Mouse (Mus musculus): Measurements from ENCODE around the gene Nme9. TPM values are rescaled to one million over a fixed set of nuclear protein-coding genes. Genes with fewer than 3 reads are reported as not detected.
A peak's percentile ranks its signal among the peaks of the same experiment; 100 is the strongest.

The Nme9 gene
- polyA plus RNA-seq, 1 experiment, result 0.56 TPM

DNA sequence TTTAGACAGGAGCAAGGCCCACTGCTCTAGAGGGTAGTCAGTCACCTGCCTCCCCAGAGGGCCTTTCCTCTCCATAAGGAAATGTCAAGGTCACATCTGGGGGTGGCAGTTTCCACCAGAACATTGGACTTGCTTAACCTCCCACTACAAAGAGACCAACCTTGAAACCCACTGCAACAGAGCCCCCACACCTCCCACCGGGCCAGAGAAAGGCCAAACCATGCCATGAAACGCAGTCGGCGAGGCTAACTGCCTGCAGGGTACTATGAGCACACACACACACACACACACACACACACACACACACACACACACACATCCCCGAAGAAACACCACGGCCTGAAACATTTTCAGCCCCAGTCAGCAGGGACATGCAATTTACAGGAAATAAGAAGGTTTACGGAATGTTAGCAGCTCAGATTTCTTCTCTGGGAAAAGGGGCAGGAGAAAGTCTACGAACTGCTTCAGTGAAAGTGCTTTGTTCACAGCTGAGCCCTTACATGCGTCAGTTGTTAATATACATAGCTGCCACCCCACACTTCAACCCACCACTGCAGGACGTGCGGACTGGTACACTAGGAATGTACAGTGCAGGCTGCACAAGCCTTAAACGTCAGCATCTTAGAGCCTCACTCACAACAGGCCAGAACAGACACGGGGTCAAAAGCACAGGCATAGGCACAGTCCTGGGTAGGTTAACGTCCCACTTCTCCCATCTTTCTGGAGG is 16.2 kb upstream of the Nme9 start:
- TF ChIP-seq POLR2A (IDR thresholded peaks at IDR 0.05; ENCODE audit: extremely low read depth, insufficient read depth, low read length) (peak; percentile 94), CTCF (IDR thresholded peaks at IDR 0.05; ENCODE audit: extremely low read depth, insufficient read depth, low read length) (no peak)
- peaks cover 14% of the 10 kb centered on the region for H3K4me1 ChIP-seq (ENCODE audit: control insufficient read depth, insufficient read depth, low read length)
- H3K27ac ChIP-seq (ENCODE audit: insufficient read depth, low read length), result peak overlapping the region; percentile 88
- peak overlapping the region; percentile 94 for H3K4me3 ChIP-seq (ENCODE audit: insufficient read depth, low read length)

DNA sequence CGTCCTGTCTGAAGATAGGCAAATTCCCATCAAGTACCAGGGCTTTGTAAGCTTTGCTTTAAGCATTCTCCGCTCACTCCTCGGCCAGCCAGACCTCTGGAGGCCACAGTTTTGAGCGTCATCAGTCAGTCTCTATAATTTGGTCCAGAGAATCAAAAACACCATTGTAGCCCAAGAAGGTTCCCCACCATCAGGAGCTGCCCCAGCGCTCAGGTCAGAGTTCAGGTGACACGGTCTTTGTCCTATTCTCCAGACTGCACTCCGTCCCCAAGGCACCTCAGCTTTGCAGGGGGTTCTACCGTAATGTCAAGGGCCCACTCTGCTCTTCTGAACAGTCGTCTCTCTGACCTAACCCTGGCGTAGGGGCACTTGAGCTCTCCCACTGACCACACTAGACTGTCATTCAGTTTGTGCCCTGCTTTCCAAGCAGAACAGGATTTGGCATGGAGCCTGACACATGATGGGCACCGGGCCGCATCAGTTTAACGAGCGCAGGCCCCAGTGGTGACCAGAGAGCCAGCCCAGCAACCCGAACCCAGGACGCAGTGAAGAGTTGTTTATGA is 15.6 kb upstream of the Nme9 start:
- no peak for TF ChIP-seq CTCF (IDR thresholded peaks at IDR 0.05; ENCODE audit: extremely low read depth, insufficient read depth, low read length)
- no peak for TF ChIP-seq POLR2A (IDR thresholded peaks at IDR 0.05; ENCODE audit: extremely low read depth, insufficient read depth, low read length)
- Histone ChIP-seq H3K27ac (ENCODE audit: insufficient read depth, low read length) (peak overlapping the region; percentile 88), H3K4me3 (ENCODE audit: insufficient read depth, low read length) (peak overlapping the region; percentile 94), H3K4me1 (ENCODE audit: control insufficient read depth, insufficient read depth, low read length) (peaks cover 12% of the 10 kb centered on the region)

DNA sequence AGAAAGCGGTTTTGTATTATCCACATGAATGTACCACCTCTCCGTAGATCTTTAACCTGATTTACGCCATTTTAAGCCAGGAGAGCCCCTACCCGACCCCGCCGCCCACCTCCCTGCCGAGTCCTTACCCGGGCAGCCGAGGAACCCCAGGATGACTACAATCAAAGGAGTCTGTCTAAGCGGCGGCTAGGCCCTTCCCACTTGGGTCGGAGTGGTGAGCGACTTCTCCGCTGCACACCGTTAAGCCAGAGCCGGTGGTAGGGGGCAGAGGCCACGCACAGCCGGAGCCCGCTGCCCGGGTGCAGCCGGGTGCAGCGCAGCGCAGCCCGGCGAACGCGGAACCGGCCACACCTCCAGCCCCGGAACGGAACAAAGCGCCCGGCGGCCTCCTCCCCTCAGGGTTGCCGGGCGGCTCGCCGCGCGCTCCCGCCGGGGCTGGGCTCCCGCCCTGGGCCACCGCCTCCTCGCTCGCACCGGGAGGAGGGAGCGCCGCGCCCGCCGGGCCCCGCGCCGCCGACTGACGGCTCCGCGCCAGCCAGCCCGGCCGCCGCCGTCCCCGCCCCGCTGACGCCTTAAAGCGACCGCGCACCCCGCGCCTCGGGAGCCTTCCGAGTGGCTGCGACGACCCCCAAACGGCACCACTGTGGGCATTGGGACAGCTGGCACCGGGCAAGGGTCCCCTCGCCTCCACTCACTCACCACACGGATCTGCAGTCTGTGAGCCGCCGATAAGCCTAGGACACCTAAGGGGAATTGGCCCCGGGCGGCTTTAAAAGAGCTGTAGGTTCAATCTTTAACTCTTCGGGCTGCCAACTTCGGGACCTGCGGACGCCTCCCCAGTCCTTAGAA is 14.9 kb upstream of the Nme9 start:
- Histone ChIP-seq H3K4me1 (ENCODE audit: control insufficient read depth, insufficient read depth, low read length) (peaks cover 12% of the 10 kb centered on the region), H3K4me3 (ENCODE audit: insufficient read depth, low read length) (peak overlapping the region; percentile 94), H3K27ac (ENCODE audit: insufficient read depth, low read length) (peak overlapping the region; percentile 88)
- no peak for TF ChIP-seq CTCF (IDR thresholded peaks at IDR 0.05; ENCODE audit: extremely low read depth, insufficient read depth, low read length)
- no peak for TF ChIP-seq POLR2A (IDR thresholded peaks at IDR 0.05; ENCODE audit: extremely low read depth, insufficient read depth, low read length)

DNA sequence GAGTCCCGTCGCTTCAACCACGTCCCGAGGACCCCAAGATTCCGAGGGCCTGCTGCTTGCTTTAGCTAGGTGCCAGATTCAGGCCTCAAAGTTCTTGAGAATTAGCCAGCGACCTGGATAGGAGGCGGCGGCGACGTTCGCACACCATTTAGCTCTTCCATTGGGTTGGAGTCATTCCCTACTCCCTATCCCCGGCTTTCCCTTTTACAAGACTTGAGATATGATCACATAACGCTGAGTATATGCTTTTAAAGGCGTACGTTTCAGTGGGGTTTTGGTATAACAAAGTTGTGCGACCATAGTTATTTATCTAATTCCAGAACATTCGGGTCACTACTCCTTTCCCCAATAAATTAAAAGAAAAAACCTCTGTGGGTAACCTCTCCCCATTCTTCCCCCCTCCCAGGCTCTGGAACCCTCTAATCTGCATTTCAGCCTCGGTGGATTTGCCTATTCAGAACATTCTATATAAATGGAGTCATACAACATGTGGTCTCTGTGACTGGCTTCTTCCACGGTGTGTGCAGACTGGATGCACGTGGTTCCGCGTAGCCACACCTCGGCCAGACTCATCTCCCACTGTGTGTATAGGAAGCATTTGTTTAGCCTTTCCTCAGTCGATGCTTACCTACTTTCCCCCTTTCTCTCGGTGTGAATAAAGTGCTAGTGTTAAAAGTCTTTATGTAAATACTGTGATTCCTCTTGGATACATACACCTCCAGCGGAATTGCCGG is 14.1 kb upstream of the Nme9 start, which contains the start of gene Mras:
Mras (minus strand) TSS at position 351 of the 734 bp plus-strand sequence.
- peak within 1 kb of the TSS; percentile 88 for H3K27ac ChIP-seq (ENCODE audit: insufficient read depth, low read length)
- TF ChIP-seq POLR2A (IDR thresholded peaks at IDR 0.05; ENCODE audit: extremely low read depth, insufficient read depth, low read length), result 0 out of 2 replicates have a peak, but pooled peaks have one; percentile 18
- TF ChIP-seq CTCF (IDR thresholded peaks at IDR 0.05; ENCODE audit: extremely low read depth, insufficient read depth, low read length), result no peak
- peaks cover 17% of the 10 kb centered on the region for H3K4me1 ChIP-seq (ENCODE audit: control insufficient read depth, insufficient read depth, low read length)
- H3K4me3 ChIP-seq (ENCODE audit: insufficient read depth, low read length), result peak within 1 kb of the TSS; percentile 94

DNA sequence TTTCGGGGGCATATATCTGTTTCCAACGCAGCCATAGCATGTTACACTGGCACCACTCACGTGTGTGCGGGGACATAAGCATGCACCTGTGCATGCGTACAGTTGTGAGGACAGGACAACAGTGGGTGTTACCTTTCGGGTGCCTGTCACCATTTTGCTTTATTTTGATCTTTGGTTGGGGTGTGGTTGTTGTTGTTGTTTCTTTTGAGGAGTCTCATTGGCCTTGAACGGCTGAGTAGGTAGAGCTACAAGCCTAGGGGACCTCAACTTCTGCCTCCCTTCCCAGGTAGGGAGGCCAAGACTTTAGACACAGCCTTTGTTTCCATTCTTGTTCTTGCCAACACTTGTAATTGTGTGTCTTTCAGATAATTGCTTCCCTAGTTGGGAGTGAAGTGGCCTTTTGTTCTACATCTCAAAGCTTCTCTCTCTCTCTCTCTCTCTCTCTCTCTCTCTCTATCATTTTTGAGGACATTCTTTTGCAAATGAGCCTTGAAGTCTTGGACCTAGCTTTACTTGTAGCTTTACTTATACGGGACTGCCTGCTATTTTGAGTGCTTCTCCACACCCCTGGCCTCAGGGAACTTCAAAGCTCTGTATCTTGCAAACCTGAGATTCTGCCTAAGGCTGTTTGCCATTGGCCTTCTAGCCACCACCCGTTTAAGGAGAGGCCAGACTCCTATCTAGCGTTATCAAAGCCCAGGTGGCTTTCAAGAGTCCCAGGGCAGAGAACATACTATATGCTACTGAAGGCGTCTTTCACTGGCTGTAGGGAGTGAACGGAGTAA is 13.3 kb upstream of the Nme9 start:
- H3K27ac ChIP-seq (ENCODE audit: insufficient read depth, low read length), result no peak overlapping the region
- H3K4me1 ChIP-seq (ENCODE audit: control insufficient read depth, insufficient read depth, low read length), result peaks cover 17% of the 10 kb centered on the region
- H3K4me3 ChIP-seq (ENCODE audit: insufficient read depth, low read length), result 0 out of 2 replicates have a peak overlapping the region, but pooled peaks have one; percentile 94
- TF ChIP-seq CTCF (IDR thresholded peaks at IDR 0.05; ENCODE audit: extremely low read depth, insufficient read depth, low read length) (no peak), POLR2A (IDR thresholded peaks at IDR 0.05; ENCODE audit: extremely low read depth, insufficient read depth, low read length) (no peak)

DNA sequence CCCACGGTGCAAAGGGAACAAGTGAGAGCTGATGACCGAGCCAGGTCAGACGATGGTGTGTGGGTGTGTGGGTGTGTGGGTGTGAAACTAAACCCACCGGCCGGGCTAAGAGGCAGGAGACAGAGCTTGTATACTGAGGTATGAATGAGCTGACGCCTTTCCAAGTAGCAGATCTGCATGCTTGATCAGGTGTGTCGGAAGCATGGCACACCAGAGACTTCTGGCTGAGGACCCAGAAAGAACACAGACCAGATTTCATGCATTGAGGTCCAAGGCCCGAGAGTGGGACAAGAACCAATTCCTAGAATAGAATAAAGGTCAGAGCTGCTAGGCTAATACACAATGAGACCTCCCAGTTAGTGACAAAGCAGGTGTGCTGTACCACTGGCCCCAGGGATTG is 12.2 kb upstream of the Nme9 start:
- TF ChIP-seq POLR2A (IDR thresholded peaks at IDR 0.05; ENCODE audit: extremely low read depth, insufficient read depth, low read length) (no peak), CTCF (IDR thresholded peaks at IDR 0.05; ENCODE audit: extremely low read depth, insufficient read depth, low read length) (no peak)
- peaks cover 15% of the 10 kb centered on the region for H3K4me1 ChIP-seq (ENCODE audit: control insufficient read depth, insufficient read depth, low read length)
- H3K4me3 ChIP-seq (ENCODE audit: insufficient read depth, low read length), result no peak overlapping the region
- H3K27ac ChIP-seq (ENCODE audit: insufficient read depth, low read length), result no peak overlapping the region

DNA sequence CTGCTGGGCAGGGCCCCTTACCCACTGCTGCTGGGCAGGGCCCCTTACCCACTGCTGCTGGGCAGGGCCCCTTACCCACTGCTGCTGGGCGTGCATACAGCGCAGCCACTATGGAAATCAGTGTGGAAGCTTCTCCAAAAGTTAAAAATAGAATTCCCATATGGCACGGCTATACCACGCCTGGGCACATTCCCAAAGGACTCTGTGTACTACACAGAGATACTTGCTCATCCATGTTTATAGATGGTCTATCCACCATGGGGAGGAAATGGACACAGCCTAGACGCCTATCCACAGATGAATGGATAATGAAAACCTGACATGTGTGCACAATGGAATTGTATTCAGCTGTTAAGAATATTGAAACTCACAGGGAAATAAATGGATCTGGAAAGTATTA is 10.3 kb upstream of the Nme9 start:
- TF ChIP-seq POLR2A (IDR thresholded peaks at IDR 0.05; ENCODE audit: extremely low read depth, insufficient read depth, low read length) (no peak), CTCF (IDR thresholded peaks at IDR 0.05; ENCODE audit: extremely low read depth, insufficient read depth, low read length) (no peak)
- Histone ChIP-seq H3K4me3 (ENCODE audit: insufficient read depth, low read length) (no peak overlapping the region), H3K4me1 (ENCODE audit: control insufficient read depth, insufficient read depth, low read length) (peaks cover 14% of the 10 kb centered on the region), H3K27ac (ENCODE audit: insufficient read depth, low read length) (no peak overlapping the region)

DNA sequence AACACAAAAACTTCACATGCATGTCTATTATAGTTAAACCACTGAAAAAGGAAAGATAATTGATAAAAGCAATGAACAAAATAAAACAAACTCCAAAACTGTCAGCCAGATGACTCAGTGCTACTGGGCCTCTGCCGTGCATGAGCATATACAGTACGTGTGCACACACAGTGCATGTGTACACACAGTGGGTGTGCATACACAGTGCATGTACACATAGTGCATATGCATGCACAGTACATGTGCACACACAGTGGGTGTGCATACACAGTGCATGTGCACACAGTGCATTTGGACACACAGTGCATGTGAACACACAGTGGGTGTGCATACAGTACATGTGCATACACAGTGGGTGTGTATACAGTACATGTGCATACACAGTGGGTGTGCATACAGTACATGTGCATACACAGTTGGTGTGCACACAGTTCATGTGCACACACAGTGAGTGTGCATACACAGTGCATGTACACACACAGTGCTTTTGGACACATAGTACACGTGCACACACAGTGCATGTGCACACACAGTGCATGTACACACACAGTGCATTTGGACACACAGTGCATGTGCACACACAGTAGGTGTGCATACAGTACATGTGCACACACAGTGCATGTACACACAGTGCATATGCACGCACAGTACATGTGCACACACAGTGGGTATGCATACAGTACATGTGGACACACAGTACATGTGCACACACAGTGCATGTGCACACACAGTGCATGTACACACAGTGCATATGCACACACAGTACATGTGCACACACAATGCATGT is 9.4 kb upstream of the Nme9 start:
- no peak for TF ChIP-seq POLR2A (IDR thresholded peaks at IDR 0.05; ENCODE audit: extremely low read depth, insufficient read depth, low read length)
- TF ChIP-seq CTCF (IDR thresholded peaks at IDR 0.05; ENCODE audit: extremely low read depth, insufficient read depth, low read length), result no peak
- Histone ChIP-seq H3K4me1 (ENCODE audit: control insufficient read depth, insufficient read depth, low read length) (peaks cover 14% of the 10 kb centered on the region), H3K4me3 (ENCODE audit: insufficient read depth, low read length) (no peak overlapping the region), H3K27ac (ENCODE audit: insufficient read depth, low read length) (no peak overlapping the region)
